Mouse (Mus musculus) limb, embryonic 11.5 days (tissue): ENCODE data around the gene Gm20390. TPM values are rescaled to one million over a fixed set of nuclear protein-coding genes. Genes with fewer than 3 reads are reported as not detected.
"Not testable (repeated sequence)": the region's sequence is repeated elsewhere in the genome, so short reads cannot be mapped to it uniquely, and the experiment has no call there.

ENCODE experiments used
- ATAC-seq: fragments of 200-750 bp; cut with Nextera tagmentation; 2 replicates; pipeline ENCODE4 v1.8.0; 2017; ENCODE audit warnings: low read depth; ENCODE audit not compliant: insufficient number of reproducible peaks, low FRiP score, low TSS enrichment
- DNase-seq: peaks from one replicate; pipeline ENCODE4 v3.0.0-alpha.2; 2015; ENCODE audit warnings: low spot score
- H3K27ac ChIP-seq: fragments of 300-500 bp; sonication (generic); replicated peaks from 2 replicates; pipeline ENCODE4 v1.5.1; 2014; ENCODE audit warnings: low read depth, mild to moderate bottlenecking, low read length
- H3K27me3 ChIP-seq: fragments of 300-500 bp; sonication (generic); 2 replicates; pipeline ENCODE4 v1.6.1; 2014; ENCODE audit warnings: mild to moderate bottlenecking, low read length, mixed read lengths; ENCODE audit not compliant: control insufficient read depth, insufficient read depth
- H3K36me3 ChIP-seq: fragments of 300-500 bp; sonication (generic); 2 replicates; pipeline ENCODE4 v1.6.1; 2014; ENCODE audit warnings: mild to moderate bottlenecking, low read length, moderate library complexity, mixed read lengths; ENCODE audit not compliant: control insufficient read depth, insufficient read depth
- H3K4me1 ChIP-seq: fragments of 300-500 bp; sonication (generic); 2 replicates; pipeline ENCODE4 v1.6.1; 2014; ENCODE audit warnings: low read length, mixed read lengths; ENCODE audit not compliant: control insufficient read depth, insufficient read depth
- H3K4me2 ChIP-seq: fragments of 300-500 bp; sonication (generic); 2 replicates; pipeline ENCODE4 v1.6.1; 2014; ENCODE audit warnings: low read depth, mild to moderate bottlenecking, moderate library complexity; ENCODE audit not compliant: severe bottlenecking
- H3K4me3 ChIP-seq: fragments of 300-500 bp; sonication (generic); 2 replicates; pipeline ENCODE4 v1.5.1; 2014; ENCODE audit warnings: low read depth, low read length
- H3K9ac ChIP-seq: fragments of 300-500 bp; sonication (generic); 2 replicates; pipeline ENCODE4 v1.6.1; 2014; ENCODE audit warnings: mild to moderate bottlenecking, low read length
- H3K9me3 ChIP-seq: fragments of 300-500 bp; sonication (generic); 2 replicates; pipeline ENCODE4 v1.6.1; 2016; ENCODE audit warnings: low read length; ENCODE audit not compliant: control insufficient read depth
- WGBS: fragments of 180-500 bp; shearing (Covaris S2); extraction: QIAGEN DNeasy Blood & Tissue Kit; methylation state at CpG from one replicate; pipeline ENCODE4 v1.1.7; 2014; 5-methylcytosine and 5-hydroxymethylcytosine counted together
- polyA plus RNA-seq: library from polyadenylated mRNA; unstranded; fragments of >200 nt; fragmentation: Nextera tagmentation; extraction: Ambion mirVana; gene quantifications from 2 replicates; pipeline ENCODE4 v1.2.1, GENCODE M21; 2014

Gm20390 gene
- polyA plus RNA-seq, 1 experiment from 2014 or later = 505 TPM

- no peak overlapping the region for H3K27ac ChIP-seq
- no peak for ATAC-seq
- no peak for DNase-seq
- H3K27me3 ChIP-seq = no peaks in the 10 kb centered on the region
- H3K4me1 ChIP-seq = peaks cover 5% of the 10 kb centered on the region
- WGBS = 79% methylated on average over 2 of the region's 2 CpGs
- H3K9ac ChIP-seq = no peak overlapping the region
- H3K4me2 ChIP-seq = no peak overlapping the region
- no peak overlapping the region for H3K4me3 ChIP-seq
- no peaks in the 10 kb centered on the region for H3K9me3 ChIP-seq
- H3K36me3 ChIP-seq = peaks cover 4% of the 10 kb centered on the region; the same call in 1 of the 2 replicates
Measured at GRCm38 (mm10) chr11:93940906-93941305, 27.2 kb downstream of the Gm20390 start.

- no peaks in the 10 kb centered on the region for H3K4me1 ChIP-seq
- H3K27ac ChIP-seq = no peak overlapping the region
- H3K9me3 ChIP-seq = no peaks in the 10 kb centered on the region
- no peak overlapping the region for H3K4me3 ChIP-seq
- no peak overlapping the region for H3K9ac ChIP-seq
- H3K4me2 ChIP-seq = no peak overlapping the region
- H3K27me3 ChIP-seq = no peaks in the 10 kb centered on the region
- no peak for ATAC-seq
- H3K36me3 ChIP-seq = peaks cover 22% of the 10 kb centered on the region; the same call in 1 of the 2 replicates
- no peak for DNase-seq
Measured at GRCm38 (mm10) chr11:93929106-93929505, 39.0 kb downstream of the Gm20390 start.

GRCm38 (mm10) chr11:93915019-93915418 lies 53.1 kb downstream of the Gm20390 start:
- H3K9ac ChIP-seq, DNase-seq, H3K36me3 ChIP-seq, H3K9me3 ChIP-seq, H3K4me1 ChIP-seq, H3K4me3 ChIP-seq, ATAC-seq, H3K27ac ChIP-seq, H3K27me3 ChIP-seq, H3K4me2 ChIP-seq: not testable (repeated sequence)
- WGBS = 96% methylated on average over 2 of the region's 2 CpGs

GRCm38 (mm10) chr11:93911603-93912002 lies 56.5 kb downstream of the Gm20390 start:
- no peak for ATAC-seq
- 87% methylated on average over 3 of the region's 3 CpGs for WGBS
- H3K4me3 ChIP-seq = no peak overlapping the region
- H3K9ac ChIP-seq = no peak overlapping the region
- H3K4me1 ChIP-seq = no peaks in the 10 kb centered on the region
- no peaks in the 10 kb centered on the region for H3K9me3 ChIP-seq
- no peak overlapping the region for H3K27ac ChIP-seq
- DNase-seq = no peak
- H3K36me3 ChIP-seq = peaks cover 10% of the 10 kb centered on the region; the same call in 1 of the 2 replicates
- no peaks in the 10 kb centered on the region for H3K27me3 ChIP-seq
- H3K4me2 ChIP-seq = no peak overlapping the region

- Histone ChIP-seq H3K9me3 (no peaks in the 10 kb centered on the region), H3K27ac (no peak overlapping the region), H3K9ac (no peak overlapping the region), H3K4me2 (no peak overlapping the region), H3K4me3 (no peak overlapping the region), H3K4me1 (no peaks in the 10 kb centered on the region), H3K27me3 (no peaks in the 10 kb centered on the region), H3K36me3 (peaks cover 12% of the 10 kb centered on the region)
- 89% methylated on average over 9 of the region's 9 CpGs for WGBS
- ATAC-seq = no peak
- no peak for DNase-seq
Measured at GRCm38 (mm10) chr11:93908829-93909228, 59.3 kb downstream of the Gm20390 start.

GRCm38 (mm10) chr11:93907839-93908238 lies 60.3 kb downstream of the Gm20390 start:
- Histone ChIP-seq H3K9ac (no peak overlapping the region), H3K4me3 (no peak overlapping the region), H3K27me3 (no peaks in the 10 kb centered on the region), H3K4me1 (no peaks in the 10 kb centered on the region), H3K9me3 (no peaks in the 10 kb centered on the region), H3K36me3 (peaks cover 12% of the 10 kb centered on the region), H3K27ac (no peak overlapping the region), H3K4me2 (no peak overlapping the region)
- 89% methylated on average over 3 of the region's 3 CpGs for WGBS
- no peak for ATAC-seq
- no peak for DNase-seq

GRCm38 (mm10) chr11:93906834-93907233 lies 61.3 kb downstream of the Gm20390 start:
- H3K27me3 ChIP-seq = no peaks in the 10 kb centered on the region
- peaks cover 12% of the 10 kb centered on the region for H3K36me3 ChIP-seq
- no peak overlapping the region for H3K27ac ChIP-seq
- no peaks in the 10 kb centered on the region for H3K4me1 ChIP-seq
- H3K9me3 ChIP-seq = no peaks in the 10 kb centered on the region
- no peak overlapping the region for H3K9ac ChIP-seq
- no peak overlapping the region for H3K4me2 ChIP-seq
- WGBS = 91% methylated on average over 4 of the region's 4 CpGs
- DNase-seq (no peak), ATAC-seq (no peak)
- H3K4me3 ChIP-seq = no peak overlapping the region

Other genes starting within 250 kb of the Gm20390 start
- gene Utp18, start 82.5 kb downstream of the Gm20390 start, polyA plus RNA-seq = 45.1 and 46.4 TPM in 2 replicates
- gene Mbtd1, start 82.4 kb downstream of the Gm20390 start, polyA plus RNA-seq = 30.3 and 34.5 TPM in 2 replicates
- 210 and 214 TPM in 2 replicates for gene Nme2, start 12.0 kb downstream of the Gm20390 start, polyA plus RNA-seq
- 259 and 269 TPM in 2 replicates for gene Nme1, start 228 bp upstream of the Gm20390 start, polyA plus RNA-seq
- 36.2 and 37.0 TPM in 2 replicates for gene Spag9, start 27.8 kb upstream of the Gm20390 start, polyA plus RNA-seq
- gene Tob1, start 243.2 kb upstream of the Gm20390 start, polyA plus RNA-seq = 28.9 and 31.8 TPM in 2 replicates